Mouse (Mus musculus) midbrain, postnatal 0 days (tissue): ENCODE results near the gene Gm4871. TPM values are rescaled to one million over a fixed set of nuclear protein-coding genes. Genes with fewer than 3 reads are reported as not detected.
"Not testable (repeated sequence)": the region's sequence is repeated elsewhere in the genome, so short reads cannot be mapped to it uniquely, and the experiment has no call there.

Experiments
- ATAC-seq: fragments of 200-750 bp; cut with Nextera tagmentation; 2 replicates; pipeline ENCODE4 v1.8.0; 2017; ENCODE audit warnings: moderate number of reproducible peaks, mild to moderate bottlenecking, moderate TSS enrichment, moderate library complexity; ENCODE audit not compliant: low FRiP score
- DNase-seq: peaks from one replicate; pipeline ENCODE4 v3.0.0-alpha.2; 2015; ENCODE audit warnings: low spot score
- H3K27ac ChIP-seq: fragments of 300-500 bp; sonication (generic); 2 replicates; pipeline ENCODE4 v1.5.1; 2014; ENCODE audit warnings: low read depth, mild to moderate bottlenecking, low read length, mixed read lengths
- H3K27me3 ChIP-seq: fragments of 300-500 bp; sonication (generic); 2 replicates; pipeline ENCODE4 v1.6.1; 2014; ENCODE audit warnings: low read length, control low read depth, mixed read lengths; ENCODE audit not compliant: insufficient read depth
- H3K36me3 ChIP-seq: fragments of 300-500 bp; sonication (generic); 2 replicates; pipeline ENCODE4 v1.6.1; 2014; ENCODE audit warnings: low read length, control low read depth, mixed read lengths; ENCODE audit not compliant: insufficient read depth
- H3K4me1 ChIP-seq: fragments of 300-500 bp; sonication (generic); 2 replicates; pipeline ENCODE4 v1.6.1; 2014; ENCODE audit warnings: mild to moderate bottlenecking, control low read depth, antibody characterized with exemption, low read length, mixed read lengths; ENCODE audit not compliant: insufficient read depth
- H3K4me2 ChIP-seq: fragments of 300-500 bp; sonication (generic); 2 replicates; pipeline ENCODE4 v1.6.1; 2014; ENCODE audit warnings: low read depth, mild to moderate bottlenecking, low read length, mixed read lengths; ENCODE audit not compliant: poor library complexity, severe bottlenecking
- H3K4me3 ChIP-seq: fragments of 300-500 bp; sonication (generic); 2 replicates; pipeline ENCODE4 v1.5.1; 2014; ENCODE audit warnings: low read depth, mild to moderate bottlenecking, low read length, moderate library complexity
- H3K9ac ChIP-seq: fragments of 300-500 bp; sonication (generic); replicated peaks from 2 replicates; pipeline ENCODE4 v1.6.1; 2014; ENCODE audit warnings: mild to moderate bottlenecking, low read length, moderate library complexity, mixed read lengths; ENCODE audit not compliant: poor library complexity, severe bottlenecking
- H3K9me3 ChIP-seq: fragments of 300-500 bp; sonication (generic); 2 replicates; pipeline ENCODE4 v1.6.1; 2016; ENCODE audit warnings: low read length, control low read depth
- CTCF ChIP-seq: IDR thresholded peaks from 2 replicates; pipeline ENCODE4 v1.5.1; 2016; ENCODE audit warnings: antibody characterized with exemption, mild to moderate bottlenecking
- WGBS: fragments of 180-500 bp; shearing (Covaris S2); extraction: QIAGEN DNeasy Blood & Tissue Kit; methylation state at CpG from one replicate; pipeline ENCODE4 v1.1.7; 2014; 5-methylcytosine and 5-hydroxymethylcytosine counted together
- polyA plus RNA-seq: library from polyadenylated mRNA; unstranded; fragments of >200 nt; fragmentation: Nextera tagmentation; extraction: Ambion mirVana; gene quantifications from 2 replicates; pipeline ENCODE4 v1.2.1, GENCODE M21; 2015
- total RNA-seq: library from RNA; depleted of rRNA; stranded (reverse); fragments of >200 nt; gene quantifications from 2 replicates; pipeline ENCODE4 v1.2.3, GENCODE M21; 2014

Gene Gm4871
- total and polyA plus RNA-seq, 2 experiments from 2014 or later, result not detected

- Histone ChIP-seq H3K4me3 (no peak overlapping the region), H3K27me3 (no peaks in the 10 kb centered on the region; the same call in 1 of the 2 replicates), H3K4me2 (no peak overlapping the region), H3K9me3 (no peaks in the 10 kb centered on the region), H3K9ac (no peak overlapping the region), H3K4me1 (no peaks in the 10 kb centered on the region), H3K36me3 (no peaks in the 10 kb centered on the region), H3K27ac (no peak overlapping the region)
- no peak for TF ChIP-seq CTCF
- DNase-seq (no peak), ATAC-seq (no peak)
- 88% methylated on average over 1 of the region's 1 CpGs for WGBS
Measured at GRCm38 (mm10) chr5:145064765-145065340, 32.3 kb upstream of the Gm4871 start.

GRCm38 (mm10) chr5:145059524-145059923 lies 27.0 kb upstream of the Gm4871 start:
- TF ChIP-seq CTCF, result no peak
- Histone ChIP-seq H3K27me3 (no peaks in the 10 kb centered on the region), H3K4me3 (no peak overlapping the region), H3K4me2 (no peak overlapping the region), H3K9ac (no peak overlapping the region), H3K27ac (no peak overlapping the region), H3K9me3 (no peaks in the 10 kb centered on the region), H3K4me1 (no peaks in the 10 kb centered on the region), H3K36me3 (no peaks in the 10 kb centered on the region)
- ATAC-seq, result no peak
- no peak for DNase-seq
- 62% methylated on average over 2 of the region's 2 CpGs for WGBS

GRCm38 (mm10) chr5:145058722-145059121 lies 26.2 kb upstream of the Gm4871 start:
- H3K9ac ChIP-seq, result no peak overlapping the region
- no peak overlapping the region for H3K4me2 ChIP-seq
- no peaks in the 10 kb centered on the region for H3K36me3 ChIP-seq
- no peak for DNase-seq
- no peak for ATAC-seq
- no peaks in the 10 kb centered on the region for H3K27me3 ChIP-seq
- no peaks in the 10 kb centered on the region for H3K9me3 ChIP-seq
- WGBS, result 87% methylated on average over 7 of the region's 7 CpGs
- no peak overlapping the region for H3K4me3 ChIP-seq
- TF ChIP-seq CTCF, result no peak
- no peaks in the 10 kb centered on the region for H3K4me1 ChIP-seq
- H3K27ac ChIP-seq, result no peak overlapping the region

GRCm38 (mm10) chr5:145057907-145058306 lies 25.4 kb upstream of the Gm4871 start:
- Histone ChIP-seq H3K9me3 (no peaks in the 10 kb centered on the region), H3K4me3 (no peak overlapping the region), H3K36me3 (no peaks in the 10 kb centered on the region), H3K27ac (no peak overlapping the region), H3K9ac (no peak overlapping the region), H3K4me2 (no peak overlapping the region), H3K27me3 (no peaks in the 10 kb centered on the region), H3K4me1 (no peaks in the 10 kb centered on the region)
- ATAC-seq (no peak), DNase-seq (no peak)
- TF ChIP-seq CTCF, result no peak
- 67% methylated on average over 8 of the region's 8 CpGs for WGBS

GRCm38 (mm10) chr5:145054187-145054586 lies 21.6 kb upstream of the Gm4871 start:
- not testable (repeated sequence) for H3K27ac ChIP-seq, ATAC-seq, DNase-seq, H3K9me3 ChIP-seq, H3K4me3 ChIP-seq, H3K4me1 ChIP-seq, H3K36me3 ChIP-seq, H3K27me3 ChIP-seq, H3K4me2 ChIP-seq, H3K9ac ChIP-seq
- WGBS, result 77% methylated on average over 3 of the region's 3 CpGs

GRCm38 (mm10) chr5:145042690-145043089 lies 10.1 kb upstream of the Gm4871 start, which contains the start of gene 1700018F24Rik:
1700018F24Rik (plus strand) TSS chr5:145042990.
- H3K4me1 ChIP-seq, H3K27me3 ChIP-seq, ATAC-seq, H3K9me3 ChIP-seq, H3K27ac ChIP-seq, DNase-seq, H3K4me2 ChIP-seq, H3K9ac ChIP-seq, H3K36me3 ChIP-seq, H3K4me3 ChIP-seq: not testable (repeated sequence)
- 82% methylated on average over 3 of the region's 3 CpGs for WGBS
